8 mouse cellular contexts compared by ENCODE assay signal in genomic region chr19:26607551-26608433, GRCm38 (mm10). TPM values are rescaled to one million over a fixed set of nuclear protein-coding genes. Genes with fewer than 3 reads are reported as not detected.
DNase-seq lines count a peak whose midpoint lies in the region; ATAC-seq and TF ChIP-seq lines count a peak whose summit lies in the region.

No protein-coding gene starts in this region.

- under 1% methylated on average over 38 of the region's 39 CpGs for WGBS in embryonic facial prominence, embryonic 15.5 days
- 2% methylated on average over 39 of the region's 39 CpGs for WGBS in heart, embryonic 13.5 days
- 4% methylated on average over 39 of the region's 39 CpGs for WGBS in liver, postnatal 0 days (ENCODE audit: insufficient replicate concordance)

- 0 out of 4 replicates have a peak, but pooled peaks of 1 of the 2 experiments have one; percentile 12 for TF ChIP-seq EP300 in MEL (IDR thresholded peaks at IDR 0.05; ENCODE audit: low read depth in 1 of 2, low read length in 2 of 2)
- TF ChIP-seq EP300 in liver, postnatal 0 days (IDR thresholded peaks at IDR 0.05; ENCODE audit: low read depth): no peak

- TF ChIP-seq CTCF in MEL (IDR thresholded peaks at IDR 0.05 in 2 of 3, conservative IDR thresholded peaks at IDR 0.05 in 1 of 3; ENCODE audit: control insufficient read depth in 1 of 3, insufficient read depth in 1 of 3, low read depth in 2 of 3, low read length in 3 of 3, poor library complexity in 1 of 3, severe bottlenecking in 1 of 3): no peak
- no peak for TF ChIP-seq CTCF in liver, postnatal 0 days (IDR thresholded peaks at IDR 0.05; ENCODE audit: low read depth)

- peaks cover 18% of the 10 kb centered on the region for H3K79me2 ChIP-seq in MEL (ENCODE audit: control insufficient read depth, insufficient read depth, low read length, poor library complexity)

- H3K4me2 ChIP-seq in embryonic facial prominence, embryonic 15.5 days (replicated peaks): peak overlapping the region; percentile 93
- H3K4me2 ChIP-seq in heart, embryonic 13.5 days: peak overlapping the region; percentile 100
- H3K4me2 ChIP-seq in liver, postnatal 0 days (ENCODE audit: low read depth, low read length): peak overlapping the region; percentile 93

- TF ChIP-seq POLR2A in MEL (IDR thresholded peaks at IDR 0.05; ENCODE audit: control insufficient read depth in 1 of 2, insufficient read depth in 1 of 2, low read depth in 1 of 2, low read length in 2 of 2, poor library complexity in 1 of 2): no peak; a peak in 1 of 4 replicates

- ATAC-seq in embryonic facial prominence, embryonic 15.5 days (ENCODE audit: insufficient number of reproducible peaks, low FRiP score, low TSS enrichment, low read depth): no peak
- ATAC-seq in heart, embryonic 13.5 days (ENCODE audit: extremely low read depth, insufficient number of reproducible peaks, low FRiP score, low TSS enrichment): no peak
- no peak for ATAC-seq in liver, postnatal 0 days

- H3K36me3 ChIP-seq in MEL (ENCODE audit: control insufficient read depth in 1 of 2, insufficient read depth in 2 of 2, low read length in 2 of 2): peaks cover 0 to 34% of the 10 kb centered on the region in 2 experiments; a peak in 2 of 4 replicates
- H3K36me3 ChIP-seq in embryonic facial prominence, embryonic 15.5 days: no peaks in the 10 kb centered on the region
- no peaks in the 10 kb centered on the region for H3K36me3 ChIP-seq in heart, embryonic 13.5 days
- H3K36me3 ChIP-seq in liver, postnatal 0 days (replicated peaks; ENCODE audit: insufficient read depth, low read length): no peaks in the 10 kb centered on the region

- DNase-seq in B cell, adult 2 months: peak; percentile 22 to 35
- DNase-seq in MEL (ENCODE audit: low read depth, low spot score) (peak; percentile 54), MN1 (ENCODE audit: low spot score) (no peak)
- DNase-seq in kidney, postnatal 10 days: peak; percentile 67
- no peak for DNase-seq in liver, postnatal 0 days
- peak; percentile 70 to 78 for DNase-seq in right cerebral cortex, adult 2 months (ENCODE audit: low spot score in 2 of 2)

- no peaks in the 10 kb centered on the region for H3K27me3 ChIP-seq in MEL (ENCODE audit: control insufficient read depth in 1 of 2, insufficient read depth in 2 of 2, low read length in 2 of 2)
- no peaks in the 10 kb centered on the region for H3K27me3 ChIP-seq in embryonic facial prominence, embryonic 15.5 days
- H3K27me3 ChIP-seq in heart, embryonic 13.5 days (replicated peaks): 0 out of 2 replicates have a peak, but pooled peaks cover 4% of the 10 kb centered on the region
- H3K27me3 ChIP-seq in liver, postnatal 0 days (ENCODE audit: insufficient read depth, low read length): peaks cover 3% of the 10 kb centered on the region; the same call in 1 of the 2 replicates

- peak overlapping the region; percentile 81 for H3K9ac ChIP-seq in MEL (ENCODE audit: control insufficient read depth, low read depth, low read length, poor library complexity, severe bottlenecking)
- peak overlapping the region; percentile 64 for H3K9ac ChIP-seq in embryonic facial prominence, embryonic 15.5 days
- peak overlapping the region; percentile 87 for H3K9ac ChIP-seq in heart, embryonic 13.5 days
- peak overlapping the region; percentile 70 for H3K9ac ChIP-seq in liver, postnatal 0 days (replicated peaks)

- no peak for TF ChIP-seq RAD21 in MEL (IDR thresholded peaks at IDR 0.05; ENCODE audit: low read depth, low read length)

- peaks cover 24 to 25% of the 10 kb centered on the region in 2 experiments for H3K4me1 ChIP-seq in MEL (ENCODE audit: control insufficient read depth in 1 of 2, insufficient read depth in 2 of 2, low read length in 2 of 2)
- peaks cover 19% of the 10 kb centered on the region for H3K4me1 ChIP-seq in embryonic facial prominence, embryonic 15.5 days
- H3K4me1 ChIP-seq in heart, embryonic 13.5 days: peaks cover 21% of the 10 kb centered on the region
- H3K4me1 ChIP-seq in liver, postnatal 0 days (ENCODE audit: insufficient read depth): peaks cover 23% of the 10 kb centered on the region

- peak overlapping the region; percentile 55 for H3K27ac ChIP-seq in MEL (ENCODE audit: control insufficient read depth, low read depth, low read length)
- H3K27ac ChIP-seq in embryonic facial prominence, embryonic 15.5 days (replicated peaks): peak overlapping the region; percentile 96
- peak overlapping the region; percentile 96 for H3K27ac ChIP-seq in heart, embryonic 13.5 days (replicated peaks)
- H3K27ac ChIP-seq in liver, postnatal 0 days (ENCODE audit: low read depth): peak overlapping the region; percentile 70; the same call in 1 of the 2 replicates

- H3K9me3 ChIP-seq in MEL (replicated peaks; ENCODE audit: insufficient read depth, low read length): no peaks in the 10 kb centered on the region
- H3K9me3 ChIP-seq in embryonic facial prominence, embryonic 15.5 days (replicated peaks): no peaks in the 10 kb centered on the region
- no peaks in the 10 kb centered on the region for H3K9me3 ChIP-seq in heart, embryonic 13.5 days
- H3K9me3 ChIP-seq in liver, postnatal 0 days (ENCODE audit: low read length): no peaks in the 10 kb centered on the region

- peak overlapping the region; percentile 81 to 90 for H3K4me3 ChIP-seq in MEL (ENCODE audit: control insufficient read depth in 1 of 2, insufficient read depth in 1 of 2, low read depth in 2 of 2, low read length in 2 of 2)
- peak overlapping the region; percentile 79 for H3K4me3 ChIP-seq in embryonic facial prominence, embryonic 15.5 days (replicated peaks)
- H3K4me3 ChIP-seq in heart, embryonic 13.5 days: peak overlapping the region; percentile 83
- H3K4me3 ChIP-seq in liver, postnatal 0 days (ENCODE audit: low read depth, low read length): peak overlapping the region; percentile 73

TF ChIP-seq in MEL, 35 proteins besides CTCF, POLR2A, EP300 and RAD21:
- TF ChIP-seq E2F4 (IDR thresholded peaks at IDR 0.05; ENCODE audit: borderline replicate concordance, low read depth, low read length): no peak
- TF ChIP-seq MYC (IDR thresholded peaks at IDR 0.05; ENCODE audit: low read depth, low read length): no peak
- TF ChIP-seq HCFC1 (IDR thresholded peaks at IDR 0.05; ENCODE audit: low read depth, low read length): no peak
- TF ChIP-seq ELF1 (IDR thresholded peaks at IDR 0.05; ENCODE audit: low read depth, low read length): no peak
- TF ChIP-seq ZC3H11A (IDR thresholded peaks at IDR 0.05; ENCODE audit: low read depth, low read length): no peak
- no peak for TF ChIP-seq ZNF384 (IDR thresholded peaks at IDR 0.05; ENCODE audit: low read depth, low read length)
- TF ChIP-seq SIN3A (IDR thresholded peaks at IDR 0.05; ENCODE audit: low read length): peak; percentile 16; the same call in 1 of the 2 replicates
- TF ChIP-seq ETS1 (IDR thresholded peaks at IDR 0.05; ENCODE audit: low read depth, low read length): 0 out of 2 replicates have a peak, but pooled peaks have one; percentile 15
- no peak for TF ChIP-seq KAT2A (conservative IDR thresholded peaks at IDR 0.05; ENCODE audit: low read depth, low read length)
- TF ChIP-seq JUND (IDR thresholded peaks at IDR 0.05; ENCODE audit: low read depth, low read length): no peak
- no peak for TF ChIP-seq MAZ (IDR thresholded peaks at IDR 0.05; ENCODE audit: low read depth, low read length)
- TF ChIP-seq MXI1 (IDR thresholded peaks at IDR 0.05; ENCODE audit: low read depth, low read length): peak; percentile 72; the same call in 1 of the 2 replicates
- TF ChIP-seq TCF12 (IDR thresholded peaks at IDR 0.05; ENCODE audit: low read depth, low read length): no peak
- no peak for TF ChIP-seq USF1 (IDR thresholded peaks at IDR 0.05; ENCODE audit: low read depth, low read length)
- TF ChIP-seq POLR2AphosphoS5 (IDR thresholded peaks at IDR 0.05; ENCODE audit: borderline replicate concordance, low read depth, low read length): no peak
- TF ChIP-seq RCOR1 (IDR thresholded peaks at IDR 0.05; ENCODE audit: low read depth, low read length): no peak
- TF ChIP-seq MEF2A (IDR thresholded peaks at IDR 0.05; ENCODE audit: extremely low read depth, insufficient replicate concordance, low read depth, low read length, poor library complexity, severe bottlenecking): no peak
- TF ChIP-seq CHD2 (IDR thresholded peaks at IDR 0.05; ENCODE audit: low read length): no peak; the same call in 1 of the 2 replicates
- TF ChIP-seq TAL1 (IDR thresholded peaks at IDR 0.05; ENCODE audit: low read length): no peak
- TF ChIP-seq GATA1 (IDR thresholded peaks at IDR 0.05; ENCODE audit: low read depth, low read length): no peak
- no peak for TF ChIP-seq CHD1 (IDR thresholded peaks at IDR 0.05; ENCODE audit: low read depth, low read length)
- TF ChIP-seq NELFE (IDR thresholded peaks at IDR 0.05; ENCODE audit: low read depth, low read length): no peak
- no peak for TF ChIP-seq NRF1 (IDR thresholded peaks at IDR 0.05; ENCODE audit: insufficient read depth, low read depth, low read length, poor library complexity, severe bottlenecking)
- TF ChIP-seq POLR2AphosphoS2 (IDR thresholded peaks at IDR 0.05; ENCODE audit: low read length): no peak
- no peak for TF ChIP-seq ZKSCAN1 (IDR thresholded peaks at IDR 0.05; ENCODE audit: low read depth, low read length)
- TF ChIP-seq MAFK (IDR thresholded peaks at IDR 0.05; ENCODE audit: borderline replicate concordance, low read depth, low read length): no peak
- TF ChIP-seq MAX (IDR thresholded peaks at IDR 0.05; ENCODE audit: low read length): peak; percentile 79
- no peak for TF ChIP-seq UBTF (IDR thresholded peaks at IDR 0.05; ENCODE audit: borderline replicate concordance, insufficient read depth, low read depth, low read length)
- TF ChIP-seq ZMIZ1 (IDR thresholded peaks at IDR 0.05; ENCODE audit: low read depth, low read length): no peak
- no peak for TF ChIP-seq SMC3 (IDR thresholded peaks at IDR 0.05; ENCODE audit: low read depth, low read length)
- TF ChIP-seq MYB (IDR thresholded peaks at IDR 0.05; ENCODE audit: low read depth, low read length): no peak
- no peak for TF ChIP-seq BHLHE40 (IDR thresholded peaks at IDR 0.05; ENCODE audit: borderline replicate concordance, low read depth, low read length)
- no peak for TF ChIP-seq GABPA (IDR thresholded peaks at IDR 0.05; ENCODE audit: low read depth, low read length)
TF ChIP-seq in MEL: peak in this region for 4.

RNA-seq across cellular contexts. Expression of gene Smarca2, which starts 2.9 kb away (rescaled TPM):
- 6.6 and 7.1 TPM in 2 replicates for total RNA-seq in MEL (2012; rRNA removed)
- 10 to 100 TPM in 1 of 2 experiments, not detected in 1; 23.2 TPM for polyA plus RNA-seq in MEL (2012; ENCODE audit: insufficient read depth in 1 of 2, insufficient read length in 2 of 2, low read depth in 1 of 2, low replicate concordance in 2 of 2, missing spikeins in 1 of 2)
- 75.4 and 81.9 TPM in 2 replicates for polyA plus RNA-seq in embryonic facial prominence, embryonic 15.5 days (2015; fragmentation: Nextera tagmentation; extraction: Ambion mirVana)
- 25.8 and 27.4 TPM in 2 replicates for polyA plus RNA-seq in heart, embryonic 13.5 days (2015; fragmentation: Nextera tagmentation; extraction: Ambion mirVana)
- polyA plus RNA-seq in liver, postnatal 0 days (2015; fragmentation: Nextera tagmentation; extraction: Ambion mirVana): 6.3 and 6.7 TPM in 2 replicates

Comparison
In these comparisons a context has a peak if more than half of its experiments do, and no peak if none do; other contexts are left out.
1. DNase-seq: peak in B cell, adult 2 months (2 of 2), MEL (single experiment), kidney, postnatal 10 days (single experiment) and right cerebral cortex, adult 2 months (2 of 2); none in liver, postnatal 0 days (single experiment) and MN1 (single experiment).
2. Peak in every context shown above with its lines, with median percentiles within 50 percentile points of each other: H3K27ac ChIP-seq, H3K4me3 ChIP-seq, H3K9ac ChIP-seq and H3K4me2 ChIP-seq.